Mouse (Mus musculus) gonadal fat pad, adult 2 months (tissue): ENCODE results near the gene Prkar1a. TPM values are rescaled to one million over a fixed set of nuclear protein-coding genes. Genes with fewer than 3 reads are reported as not detected.

Source experiments
- DNase-seq: peaks from one replicate; pipeline ENCODE4 v3.0.0-alpha.2; 2012; ENCODE audit warnings: low read depth
- polyA plus RNA-seq: library from polyadenylated mRNA; depleted of rRNA; stranded (reverse); fragments of >200 nt; gene quantifications from 2 replicates; pipeline ENCODE4 v1.2.3, GENCODE M21; 2012; rRNA removed

Prkar1a gene
- polyA plus RNA-seq, 1 experiment: 79.9 TPM

GRCm38 (mm10) chr11:109705336-109706054 lies 56.3 kb downstream of the Prkar1a start:
- no peak for DNase-seq

GRCm38 (mm10) chr11:109706055-109706412 lies 56.8 kb downstream of the Prkar1a start:
- DNase-seq: no peak

- DNase-seq: no peak
Measured at GRCm38 (mm10) chr11:109706586-109706985, 57.4 kb downstream of the Prkar1a start.

GRCm38 (mm10) chr11:109707442-109707841 lies 58.2 kb downstream of the Prkar1a start:
- DNase-seq: no peak

- DNase-seq: no peak
Measured at GRCm38 (mm10) chr11:109708786-109709185, 59.6 kb downstream of the Prkar1a start.

GRCm38 (mm10) chr11:109709501-109709900 lies 60.3 kb downstream of the Prkar1a start:
- DNase-seq: no peak

GRCm38 (mm10) chr11:109714341-109715247 lies 65.4 kb downstream of the Prkar1a start:
- DNase-seq: no peak

- DNase-seq: no peak
Measured at GRCm38 (mm10) chr11:109715311-109715781, 66.1 kb downstream of the Prkar1a start.

GRCm38 (mm10) chr11:109716981-109717380 lies 67.8 kb downstream of the Prkar1a start:
- no peak for DNase-seq

GRCm38 (mm10) chr11:109717448-109717847 lies 68.2 kb downstream of the Prkar1a start:
- no peak for DNase-seq

GRCm38 (mm10) chr11:109717966-109718895 lies 69.0 kb downstream of the Prkar1a start:
- DNase-seq: no peak

Other genes with a start within 250 kb of the Prkar1a start
- gene 9930022D16Rik, start 235.5 kb upstream of the Prkar1a start, polyA plus RNA-seq: not detected in 2 replicates
- 40.0 and 50.6 TPM in 2 replicates for gene Amz2, start 223.5 kb upstream of the Prkar1a start, polyA plus RNA-seq
- gene Arsg, start 176.0 kb upstream of the Prkar1a start, polyA plus RNA-seq: 8.1 and 8.8 TPM in 2 replicates
- gene Slc16a6, start 175.8 kb upstream of the Prkar1a start, polyA plus RNA-seq: 1.3 and 2.2 TPM in 2 replicates
- gene Wipi1, start 37.4 kb upstream of the Prkar1a start, polyA plus RNA-seq: 33.8 TPM in 2 replicates
- gene Fam20a, start 72.9 kb downstream of the Prkar1a start, polyA plus RNA-seq: 6.2 and 7.4 TPM in 2 replicates
- gene 1700012B07Rik, start 178.6 kb downstream of the Prkar1a start, polyA plus RNA-seq: 0.20 and 0.41 TPM in 2 replicates